Mouse (Mus musculus) limb, embryonic 15.5 days (tissue): ENCODE data around the gene Hoxc10. TPM values are rescaled to one million over a fixed set of nuclear protein-coding genes. Genes with fewer than 3 reads are reported as not detected.

Experiments used
- ATAC-seq: fragments of 200-750 bp; cut with Nextera tagmentation; 2 replicates; pipeline ENCODE4 v1.8.0; 2017; ENCODE audit warnings: low read depth, moderate TSS enrichment; ENCODE audit not compliant: insufficient number of reproducible peaks, low FRiP score, low TSS enrichment
- H3K27ac ChIP-seq: fragments of 300-500 bp; sonication (generic); 2 replicates; pipeline ENCODE4 v1.5.1; 2015; ENCODE audit warnings: moderate library complexity, mild to moderate bottlenecking, inconsistent platforms
- H3K27me3 ChIP-seq: fragments of 300-500 bp; sonication (generic); 2 replicates; pipeline ENCODE4 v1.6.1; 2015; ENCODE audit warnings: inconsistent platforms
- H3K36me3 ChIP-seq: fragments of 300-500 bp; sonication (generic); 2 replicates; pipeline ENCODE4 v1.6.1; 2015; ENCODE audit warnings: inconsistent platforms
- H3K4me1 ChIP-seq: fragments of 300-500 bp; sonication (generic); 2 replicates; pipeline ENCODE4 v1.6.1; 2015; ENCODE audit warnings: inconsistent platforms
- H3K4me2 ChIP-seq: fragments of 300-500 bp; sonication (generic); 2 replicates; pipeline ENCODE4 v1.6.1; 2015; ENCODE audit warnings: mild to moderate bottlenecking, inconsistent platforms
- H3K4me3 ChIP-seq: fragments of 300-500 bp; sonication (generic); 2 replicates; pipeline ENCODE4 v1.5.1; 2015; ENCODE audit warnings: mild to moderate bottlenecking, inconsistent platforms
- H3K9ac ChIP-seq: fragments of 300-500 bp; sonication (generic); 2 replicates; pipeline ENCODE4 v1.6.1; 2015; ENCODE audit warnings: inconsistent platforms
- H3K9me3 ChIP-seq: fragments of 300-500 bp; sonication (generic); 2 replicates; pipeline ENCODE4 v1.6.1; 2016; ENCODE audit warnings: inconsistent platforms
- WGBS: fragments of 180-500 bp; shearing (Covaris S2); methylation state at CpG from one replicate; pipeline ENCODE4 v1.1.7; 2015; 5-methylcytosine and 5-hydroxymethylcytosine counted together
- polyA plus RNA-seq: library from polyadenylated mRNA; unstranded; fragments of >200 nt; fragmentation: Nextera tagmentation; extraction: Ambion mirVana; gene quantifications from 2 replicates; pipeline ENCODE4 v1.2.1, GENCODE M21; 2015

The Hoxc10 gene
- 5.6 and 6.0 TPM in 2 replicates for polyA plus RNA-seq

DNA sequence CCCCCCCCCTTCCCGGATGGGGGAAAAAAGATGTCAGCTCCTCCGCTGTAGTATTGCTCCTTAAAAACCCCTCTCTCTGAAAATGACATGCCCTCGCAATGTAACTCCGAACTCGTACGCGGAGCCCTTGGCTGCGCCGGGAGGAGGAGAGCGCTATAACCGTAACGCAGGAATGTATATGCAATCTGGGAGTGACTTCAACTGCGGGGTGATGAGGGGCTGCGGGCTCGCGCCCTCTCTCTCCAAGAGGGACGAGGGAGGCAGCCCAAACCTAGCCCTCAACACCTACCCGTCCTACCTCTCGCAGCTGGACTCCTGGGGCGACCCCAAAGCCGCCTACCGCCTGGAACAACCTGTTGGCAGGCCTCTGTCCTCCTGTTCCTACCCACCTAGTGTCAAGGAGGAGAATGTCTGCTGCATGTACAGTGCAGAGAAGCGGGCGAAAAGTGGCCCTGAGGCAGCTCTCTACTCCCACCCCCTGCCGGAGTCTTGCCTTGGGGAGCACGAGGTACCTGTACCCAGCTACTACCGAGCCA lies at the start of gene Hoxc10:
Gene Hoxc10 (plus strand): TSS at position 21 of the 536 bp plus-strand sequence.
- Histone ChIP-seq H3K36me3 (no peaks in the 10 kb centered on the region), H3K27me3 (peaks cover 91% of the 10 kb centered on the region), H3K4me3 (peak within 1 kb of the TSS; percentile 37), H3K4me1 (peaks cover 18% of the 10 kb centered on the region), H3K27ac (peak within 1 kb of the TSS; percentile 51), H3K9me3 (no peaks in the 10 kb centered on the region), H3K4me2 (peak within 1 kb of the TSS; percentile 48), H3K9ac (no peak within 1 kb of the TSS)
- peak; percentile 60 for ATAC-seq
- WGBS = 1% methylated on average over 27 of the region's 27 CpGs

- 8% methylated on average over 20 of the region's 20 CpGs for WGBS
- Histone ChIP-seq H3K36me3 (no peaks in the 10 kb centered on the region), H3K9me3 (no peaks in the 10 kb centered on the region), H3K27me3 (peaks cover 92% of the 10 kb centered on the region), H3K4me1 (peaks cover 16% of the 10 kb centered on the region), H3K4me3 (no peak overlapping the region), H3K9ac (no peak overlapping the region), H3K27ac (no peak overlapping the region), H3K4me2 (no peak overlapping the region)
- no peak for ATAC-seq
These were observed 48.5 kb upstream of the Hoxc10 start for GRCm38 (mm10) chr15:102917972-102918572.

DNA sequence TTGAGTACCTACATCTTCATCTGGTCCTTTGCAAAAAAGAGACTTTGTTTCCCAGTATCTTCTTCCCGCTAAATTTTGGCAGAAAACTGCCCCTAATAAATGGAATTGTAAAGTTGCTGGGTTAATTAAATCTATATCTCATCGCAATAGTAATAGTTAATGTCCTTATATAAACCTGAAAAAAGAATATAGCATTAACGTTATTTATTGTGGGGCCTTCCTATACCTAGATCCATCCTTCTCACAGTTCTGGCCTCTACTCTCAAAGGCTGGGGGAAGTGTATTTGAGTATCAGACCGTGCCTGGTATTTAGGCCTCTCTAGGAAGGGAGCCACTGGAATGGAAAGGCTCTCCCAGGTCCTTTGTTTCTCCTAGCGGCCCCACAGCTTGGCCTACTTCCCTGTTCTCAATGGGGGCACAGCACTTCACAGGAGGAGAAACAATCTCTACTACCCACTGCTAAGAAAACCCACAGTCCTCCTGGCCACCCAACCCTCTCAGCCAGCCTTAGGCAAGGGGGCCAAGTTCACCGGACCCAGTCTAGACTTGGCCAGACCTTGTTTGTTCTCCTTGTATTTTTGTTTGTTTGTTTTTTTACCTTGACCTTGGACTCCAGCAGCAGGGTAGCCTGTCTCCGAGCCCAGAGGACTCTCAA lies 47.9 kb upstream of the Hoxc10 start:
- H3K9me3 ChIP-seq = no peaks in the 10 kb centered on the region
- peaks cover 16% of the 10 kb centered on the region for H3K4me1 ChIP-seq
- no peak overlapping the region for H3K27ac ChIP-seq
- 9% methylated on average over 7 of the region's 7 CpGs for WGBS
- H3K4me2 ChIP-seq = no peak overlapping the region
- H3K36me3 ChIP-seq = no peaks in the 10 kb centered on the region
- no peak for ATAC-seq
- H3K9ac ChIP-seq = no peak overlapping the region
- peaks cover 93% of the 10 kb centered on the region for H3K27me3 ChIP-seq
- H3K4me3 ChIP-seq = no peak overlapping the region

GRCm38 (mm10) chr15:102919336-102920180 lies 47.0 kb upstream of the Hoxc10 start:
- WGBS = 4% methylated on average over 12 of the region's 12 CpGs
- peaks cover 16% of the 10 kb centered on the region for H3K4me1 ChIP-seq
- no peak overlapping the region for H3K4me3 ChIP-seq
- no peak for ATAC-seq
- H3K9me3 ChIP-seq = no peaks in the 10 kb centered on the region
- H3K27ac ChIP-seq = no peak overlapping the region
- H3K36me3 ChIP-seq = no peaks in the 10 kb centered on the region
- H3K27me3 ChIP-seq = peaks cover 95% of the 10 kb centered on the region
- no peak overlapping the region; the same call in 1 of the 2 replicates for H3K4me2 ChIP-seq
- no peak overlapping the region for H3K9ac ChIP-seq

DNA sequence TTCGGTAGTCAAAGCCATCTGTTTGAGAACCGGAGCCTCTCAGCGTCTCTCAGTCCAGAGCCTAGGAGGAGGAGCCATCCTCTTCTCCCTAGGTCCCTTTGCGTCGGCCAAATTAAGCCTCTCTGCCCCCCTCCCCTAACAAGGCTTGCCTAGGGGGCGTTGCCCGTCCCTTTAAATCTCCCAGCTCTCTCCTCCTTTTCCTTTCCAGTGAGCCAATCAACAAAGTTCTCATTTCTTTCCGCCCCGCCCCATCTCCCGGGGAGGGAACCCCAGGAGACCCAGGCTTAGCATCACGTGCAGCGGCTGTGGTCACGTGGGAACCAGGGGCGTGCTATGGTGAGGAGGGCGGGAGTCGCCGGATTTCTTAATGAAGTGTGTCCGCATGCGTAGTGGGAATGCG lies 46.0 kb upstream of the Hoxc10 start:
- H3K4me1 ChIP-seq = peaks cover 16% of the 10 kb centered on the region
- H3K27ac ChIP-seq = no peak overlapping the region
- peak overlapping the region; percentile 47 for H3K4me2 ChIP-seq
- H3K27me3 ChIP-seq = peaks cover 93% of the 10 kb centered on the region
- under 1% methylated on average over 20 of the region's 20 CpGs for WGBS
- ATAC-seq = peak; percentile 79
- no peaks in the 10 kb centered on the region for H3K36me3 ChIP-seq
- no peak overlapping the region for H3K9ac ChIP-seq
- H3K4me3 ChIP-seq = peak overlapping the region; percentile 39
- H3K9me3 ChIP-seq = no peaks in the 10 kb centered on the region

- WGBS = under 1% methylated on average over 77 of the region's 88 CpGs
- Histone ChIP-seq H3K9ac (no peak within 1 kb of the TSS), H3K4me1 (peaks cover 16% of the 10 kb centered on the region), H3K36me3 (no peaks in the 10 kb centered on the region), H3K27me3 (peaks cover 93% of the 10 kb centered on the region), H3K4me3 (peak within 1 kb of the TSS; percentile 39), H3K9me3 (no peaks in the 10 kb centered on the region), H3K27ac (peak within 1 kb of the TSS; percentile 61; the same call in 1 of the 2 replicates), H3K4me2 (peak within 1 kb of the TSS; percentile 47)
- ATAC-seq = peak; percentile 53
These were observed 45.3 kb upstream of the Hoxc10 start, which contains the start of gene Hoxc13 for GRCm38 (mm10) chr15:102921053-102922011. Gene Hoxc13, plus strand, starts transcription at chr15:102921103.

- 2% methylated on average over 24 of the region's 24 CpGs for WGBS
- Histone ChIP-seq H3K36me3 (no peaks in the 10 kb centered on the region), H3K9ac (no peak overlapping the region), H3K27ac (peak overlapping the region; percentile 61; the same call in 1 of the 2 replicates), H3K4me1 (peaks cover 16% of the 10 kb centered on the region), H3K4me3 (peak overlapping the region; percentile 39), H3K27me3 (peaks cover 92% of the 10 kb centered on the region), H3K4me2 (peak overlapping the region; percentile 47), H3K9me3 (no peaks in the 10 kb centered on the region)
- 0 out of 2 replicates have a peak, but pooled peaks have one; percentile 7 for ATAC-seq
These were observed 44.6 kb upstream of the Hoxc10 start for GRCm38 (mm10) chr15:102922012-102922362.

GRCm38 (mm10) chr15:102922636-102923500 lies 43.7 kb upstream of the Hoxc10 start:
- Histone ChIP-seq H3K36me3 (no peaks in the 10 kb centered on the region), H3K4me2 (no peak overlapping the region), H3K9ac (no peak overlapping the region), H3K27ac (no peak overlapping the region), H3K4me3 (peak overlapping the region; percentile 16; the same call in 1 of the 2 replicates), H3K9me3 (no peaks in the 10 kb centered on the region), H3K4me1 (peaks cover 16% of the 10 kb centered on the region), H3K27me3 (peaks cover 92% of the 10 kb centered on the region)
- WGBS = 20% methylated on average over 6 of the region's 6 CpGs
- ATAC-seq = no peak

GRCm38 (mm10) chr15:102927032-102927645 lies 39.5 kb upstream of the Hoxc10 start:
- no peaks in the 10 kb centered on the region for H3K9me3 ChIP-seq
- ATAC-seq = no peak
- H3K4me2 ChIP-seq = no peak overlapping the region
- no peak overlapping the region for H3K4me3 ChIP-seq
- 10% methylated on average over 40 of the region's 40 CpGs for WGBS
- no peak overlapping the region for H3K9ac ChIP-seq
- H3K36me3 ChIP-seq = no peaks in the 10 kb centered on the region
- no peak overlapping the region for H3K27ac ChIP-seq
- H3K27me3 ChIP-seq = peaks cover 92% of the 10 kb centered on the region
- H3K4me1 ChIP-seq = peaks cover 4% of the 10 kb centered on the region; the same call in 1 of the 2 replicates
